Mouse (Mus musculus): ENCODE results near the gene Slc7a11.

Slc7a11 gene

DNA sequence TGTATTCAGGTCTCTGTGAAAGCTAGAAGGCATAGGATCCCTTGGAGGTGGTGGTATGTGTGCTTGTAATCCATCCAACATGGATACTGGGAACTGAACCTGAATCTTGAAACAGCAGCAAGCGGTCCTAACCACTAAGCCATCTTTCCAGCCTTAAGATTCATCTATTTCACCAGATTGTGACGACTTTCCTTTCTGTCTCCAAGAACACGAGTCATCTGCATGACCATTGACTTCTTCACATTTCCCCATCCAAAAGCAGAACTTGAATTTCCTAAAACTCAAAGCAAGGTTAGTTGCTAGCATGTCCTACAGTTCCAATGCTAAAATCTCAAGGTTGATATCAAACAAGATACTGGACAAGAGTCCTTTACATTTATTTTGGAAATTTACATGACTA lies 37.5 kb downstream of the Slc7a11 start:
- in situ Hi-C loops (cut with MseI, MboI) = no loop called here

DNA sequence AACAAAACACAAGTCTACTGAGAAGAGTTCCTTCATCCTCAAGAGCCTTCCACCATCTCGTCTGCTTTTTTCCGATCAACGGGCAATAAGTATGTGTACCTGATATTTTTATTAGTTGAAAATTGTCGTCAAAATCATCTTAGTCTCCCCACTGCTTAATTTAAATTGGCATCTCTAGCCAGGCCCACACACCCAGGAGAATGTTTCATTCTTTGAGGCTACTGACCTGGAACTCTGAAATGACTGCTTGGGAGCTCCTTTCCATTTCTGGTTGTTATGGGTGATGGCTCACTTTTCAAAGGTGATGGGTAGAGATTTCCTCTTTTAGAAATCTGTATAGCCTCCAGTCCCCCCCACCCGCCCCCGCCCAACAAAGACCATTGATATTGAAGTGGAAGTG lies 54.6 kb downstream of the Slc7a11 start:
- in situ Hi-C loops (cut with MseI, MboI) = no loop called here

DNA sequence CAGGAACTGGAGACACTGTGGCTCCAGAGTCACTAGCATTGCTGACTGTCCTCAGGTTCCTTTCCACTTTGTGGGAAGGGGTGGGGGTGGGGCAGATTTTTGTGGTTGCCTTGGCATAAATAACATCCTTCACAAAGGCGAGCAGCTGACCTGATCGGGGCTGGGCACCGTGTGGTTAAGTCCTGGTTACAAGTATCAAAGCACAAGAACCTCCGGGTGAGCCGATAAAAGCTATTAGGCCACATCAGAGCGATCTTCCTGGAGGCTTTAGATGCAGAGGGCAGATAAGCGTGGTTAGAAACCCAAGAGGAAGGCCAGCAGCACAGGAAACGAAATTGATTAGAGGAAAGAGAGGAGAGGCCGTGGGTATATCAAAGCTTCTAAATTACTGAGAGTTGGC lies 55.1 kb downstream of the Slc7a11 start:
- in situ Hi-C loops (cut with MseI, MboI) = no loop called here

DNA sequence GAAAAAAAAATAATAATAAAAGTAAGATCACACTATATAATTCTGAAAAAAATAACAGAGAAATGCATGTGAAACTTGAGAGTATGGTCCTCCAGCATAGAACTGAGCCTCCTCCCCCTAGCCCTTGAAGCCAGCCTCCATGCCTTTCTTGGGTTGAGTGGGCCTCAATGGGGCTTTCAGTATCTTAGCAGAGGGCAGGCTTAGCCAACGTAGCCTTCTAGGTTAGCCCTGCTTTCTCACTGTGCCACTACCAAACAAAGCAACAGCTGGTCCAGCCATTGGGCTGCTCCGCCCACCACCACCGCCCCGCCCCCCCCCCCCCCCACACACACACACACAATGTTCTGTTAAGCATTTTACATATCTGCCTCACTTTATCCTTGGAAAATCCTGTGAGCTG lies 56.1 kb downstream of the Slc7a11 start:
- in situ Hi-C loops (cut with MseI, MboI) = no loop called here

DNA sequence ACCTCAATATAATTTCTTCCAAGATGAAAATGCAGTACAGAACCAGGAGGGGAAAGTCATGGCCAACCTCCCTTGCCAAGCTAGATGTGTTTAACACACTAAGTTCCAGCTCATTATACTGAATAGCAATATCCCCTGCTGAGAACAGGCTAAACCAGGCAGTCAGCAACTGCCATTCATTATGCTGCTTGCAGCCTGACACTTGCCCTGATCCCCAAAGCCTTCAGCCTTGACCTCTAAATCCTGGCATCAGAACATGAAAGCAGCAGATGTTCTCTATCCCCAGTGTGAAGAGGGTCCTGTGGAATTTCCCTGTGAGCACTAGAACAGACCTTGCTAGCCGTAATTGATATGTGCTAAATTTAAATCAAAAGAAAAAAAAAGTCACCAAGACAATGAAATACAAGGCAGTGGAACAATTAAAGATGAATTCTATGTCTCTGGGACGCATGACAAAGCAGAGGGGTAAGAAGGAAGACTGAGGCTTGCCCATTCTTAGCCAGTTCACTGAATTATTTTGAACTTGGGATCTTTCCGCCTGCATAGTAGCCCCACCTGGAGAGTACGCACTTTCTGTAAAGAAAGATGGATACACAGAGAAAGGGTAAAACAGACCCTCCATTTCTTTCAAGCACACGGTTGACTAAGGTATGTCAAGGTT lies 56.7 kb downstream of the Slc7a11 start:
- in situ Hi-C loops (cut with MseI, MboI) = no loop called here

DNA sequence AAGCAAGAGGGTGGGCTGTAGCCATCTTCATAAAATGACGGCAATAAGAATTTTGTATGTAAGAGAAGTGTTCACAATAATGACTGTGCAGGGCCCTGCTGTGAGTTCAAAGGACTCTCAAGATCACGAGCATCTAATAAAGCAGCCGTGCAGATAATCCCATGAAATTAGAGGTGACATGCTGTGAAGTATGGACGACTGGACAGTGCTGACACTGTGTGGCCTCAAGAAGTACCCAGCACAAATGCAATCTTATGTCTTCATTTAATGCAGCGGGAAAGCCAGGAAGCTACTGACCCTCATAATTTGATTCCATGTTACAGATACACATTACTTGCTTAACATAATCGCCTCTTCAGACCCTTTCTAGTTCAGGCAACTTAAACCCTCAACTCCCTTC lies 57.3 kb downstream of the Slc7a11 start:
- in situ Hi-C loops (cut with MseI, MboI) = no loop called here

DNA sequence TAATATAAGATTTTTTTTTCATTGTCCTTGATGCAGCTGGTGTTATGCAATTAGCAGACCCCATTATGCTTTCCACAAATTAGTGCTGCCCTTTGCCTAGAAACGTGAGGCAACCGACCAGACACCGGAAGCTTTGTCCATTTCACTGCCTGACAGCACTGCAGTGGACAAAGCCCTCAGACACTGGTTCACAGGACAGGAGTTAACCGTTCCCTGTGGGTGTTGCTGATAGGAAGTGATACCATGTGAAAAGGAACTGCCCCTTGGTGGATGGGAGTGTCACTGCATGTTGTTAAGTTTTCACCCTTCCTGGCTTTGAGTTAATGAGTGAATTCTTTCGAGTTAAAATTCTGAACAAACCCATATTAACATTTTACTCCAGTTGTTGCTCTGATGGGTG lies 60.7 kb downstream of the Slc7a11 start:
- in situ Hi-C loops (cut with MseI, MboI) = no loop called here

DNA sequence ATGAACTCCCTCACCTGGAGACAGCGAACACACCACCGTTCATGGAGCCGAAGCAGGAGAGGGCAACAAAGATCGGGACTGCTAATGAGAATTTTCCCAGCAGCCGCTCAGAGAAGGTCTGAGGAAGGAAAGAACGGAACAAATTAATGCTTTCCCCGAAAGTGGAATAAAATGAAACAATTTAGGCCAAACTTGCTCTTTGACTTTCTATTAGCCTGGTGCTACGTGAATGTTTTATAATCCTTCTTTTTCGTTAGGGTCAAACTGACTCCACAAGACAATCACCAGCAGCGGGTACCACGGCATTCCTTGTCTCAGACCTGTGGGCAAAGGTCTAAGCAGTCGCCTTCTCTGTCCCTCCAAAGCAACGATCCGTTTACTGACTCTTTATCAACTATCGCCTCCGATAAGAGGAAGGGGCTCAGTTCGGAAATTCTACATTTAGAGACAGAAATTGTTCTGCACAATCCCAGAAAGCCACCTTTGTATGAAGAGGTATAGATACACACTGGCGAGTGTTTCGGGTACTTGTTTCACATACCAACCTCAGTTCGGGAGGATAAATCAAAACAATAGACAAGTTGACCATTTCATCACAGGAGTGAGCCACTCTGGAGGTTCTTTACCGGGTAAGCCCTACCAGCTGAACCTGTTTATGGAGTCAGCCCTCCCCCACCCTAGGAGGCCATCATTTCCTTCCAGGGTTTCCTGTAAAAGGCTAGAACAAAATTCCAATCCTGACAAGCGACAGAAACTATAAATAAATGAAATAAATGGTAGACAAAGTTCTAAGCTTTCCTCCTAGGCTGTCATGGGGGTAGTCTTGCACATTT lies 61.3 kb downstream of the Slc7a11 start:
- in situ Hi-C loops (cut with MseI, MboI) = no loop called here

DNA sequence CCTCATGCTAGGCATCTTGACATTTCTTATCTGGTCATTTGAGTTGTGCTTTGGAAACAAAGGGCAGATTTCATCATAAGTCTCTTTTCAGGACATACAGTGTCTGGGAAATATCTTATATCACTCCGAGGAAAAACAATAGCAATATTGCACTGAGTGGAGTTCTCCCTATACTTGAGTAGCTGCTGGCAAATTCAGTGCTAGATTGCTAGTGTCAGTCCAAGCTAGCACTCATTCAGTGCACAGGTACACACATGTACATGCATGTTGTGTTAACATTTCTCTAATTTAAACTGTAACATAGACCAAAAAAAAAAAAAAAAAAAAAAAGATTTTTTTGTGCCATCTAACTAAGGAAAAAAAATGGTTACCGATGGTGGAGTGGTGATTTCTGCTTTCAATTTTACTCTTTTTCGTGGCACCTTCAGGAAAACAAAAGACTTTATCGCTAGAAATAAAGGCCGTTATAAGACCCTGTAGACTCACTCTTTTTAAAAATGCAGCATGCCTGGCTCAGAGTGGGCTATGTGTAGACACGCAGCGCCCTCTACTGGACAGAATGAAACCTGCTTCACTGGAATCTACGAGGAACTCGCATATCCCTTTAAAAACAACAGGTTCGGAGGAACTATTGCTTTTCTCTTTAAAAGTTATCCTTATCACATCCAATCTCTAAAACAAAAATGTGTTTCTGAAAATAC lies 62.1 kb downstream of the Slc7a11 start:
- in situ Hi-C loops (cut with MseI, MboI) = no loop called here

DNA sequence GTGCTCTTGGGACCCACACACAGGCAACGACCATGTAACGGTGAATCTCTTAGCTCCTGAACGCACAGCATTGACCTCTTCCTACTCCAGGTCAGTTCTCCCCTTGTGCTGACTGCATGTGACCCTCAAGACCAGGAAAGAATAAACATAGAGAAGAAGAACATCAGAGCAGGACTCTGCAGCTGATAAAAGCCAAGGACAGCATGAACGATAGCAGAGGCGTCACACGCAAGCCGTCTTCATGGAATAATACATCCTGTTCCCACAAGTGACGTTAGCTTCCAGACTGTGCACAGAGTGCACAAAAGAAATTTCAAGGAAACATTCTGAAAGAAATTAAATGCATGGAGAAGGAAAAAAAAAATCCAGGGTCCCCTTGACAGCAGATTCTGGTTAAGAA lies 63.5 kb downstream of the Slc7a11 start:
- in situ Hi-C loops (cut with MseI, MboI) = no loop called here

DNA sequence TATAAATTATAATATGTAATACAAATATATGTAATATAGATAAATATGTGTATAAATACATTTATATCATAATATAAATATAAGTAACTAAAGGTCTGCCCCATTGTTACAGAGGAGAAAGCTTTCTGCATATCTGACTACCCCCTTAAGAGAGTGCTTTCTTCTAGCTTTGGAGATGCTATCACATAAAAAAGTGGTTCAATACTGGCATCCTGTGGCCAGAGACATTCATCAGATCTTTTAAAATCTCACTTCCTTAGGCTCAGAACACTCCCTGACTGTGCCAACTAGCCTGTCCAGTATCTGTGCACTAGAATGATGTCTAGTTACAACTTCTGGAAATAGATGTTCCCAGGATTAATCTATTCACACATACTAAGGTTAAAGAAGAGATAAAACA lies 67.9 kb downstream of the Slc7a11 start:
- in situ Hi-C loops (cut with MseI, MboI) = no loop called here

DNA sequence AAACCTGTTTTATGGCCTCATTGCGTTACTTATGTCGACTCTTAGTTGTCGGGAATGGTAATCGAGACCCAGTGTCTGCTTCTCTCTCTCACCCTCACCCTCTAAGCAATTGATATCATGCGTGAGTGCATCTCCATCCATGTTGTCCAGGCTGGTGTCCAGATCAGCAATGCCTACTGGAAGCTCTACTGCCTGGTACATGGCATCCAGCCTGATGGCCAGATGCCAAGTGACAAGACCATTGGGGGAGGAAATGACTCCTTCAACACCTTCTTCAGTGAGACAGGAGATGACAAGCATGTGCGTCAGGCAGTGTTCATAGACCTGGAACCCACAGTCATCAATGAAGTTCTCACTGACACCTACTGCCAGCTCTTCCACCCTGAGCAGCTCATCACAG lies 73.6 kb downstream of the Slc7a11 start:
- in situ Hi-C loops (cut with MseI, MboI) = no loop called here

DNA sequence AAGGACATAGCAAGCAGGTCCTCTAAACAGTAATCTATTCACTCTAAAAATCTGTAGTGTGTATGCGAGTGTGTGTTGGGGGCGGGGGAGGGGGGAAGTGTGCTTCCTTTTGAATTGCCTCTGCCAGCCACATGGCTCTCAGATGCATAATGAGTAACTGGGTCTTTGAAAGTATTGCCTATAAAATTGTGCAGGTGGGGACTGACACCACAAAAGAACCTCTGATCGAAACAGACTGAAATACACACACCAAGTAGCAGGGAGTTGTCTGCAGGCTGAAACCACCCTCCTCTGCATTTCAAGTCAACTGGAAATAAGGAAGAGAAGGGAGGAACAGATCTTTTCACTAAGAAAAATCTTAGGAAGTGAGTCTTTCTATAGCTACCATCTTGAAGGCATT lies 76.2 kb downstream of the Slc7a11 start:
- in situ Hi-C loops (cut with MseI, MboI) = no loop called here

DNA sequence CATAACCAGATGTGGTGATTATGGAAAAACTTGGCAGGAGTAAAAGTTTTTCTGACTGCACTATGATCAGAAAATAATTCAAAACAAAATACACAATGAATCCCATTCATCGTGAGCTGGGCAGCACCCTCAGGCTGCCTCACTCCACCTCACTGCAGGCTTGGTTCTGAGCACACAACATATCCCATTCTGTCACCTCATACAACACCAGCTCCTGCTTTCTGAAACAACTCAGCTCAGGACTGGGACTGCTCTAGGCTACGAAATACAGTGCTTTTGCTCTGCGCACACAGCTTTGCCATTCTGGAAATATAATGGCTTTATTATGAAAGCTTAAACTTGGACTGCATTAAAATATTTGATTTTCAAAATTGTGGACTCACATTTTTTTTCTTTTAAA lies 79.8 kb downstream of the Slc7a11 start:
- in situ Hi-C loops (cut with MseI, MboI) = no loop called here

DNA sequence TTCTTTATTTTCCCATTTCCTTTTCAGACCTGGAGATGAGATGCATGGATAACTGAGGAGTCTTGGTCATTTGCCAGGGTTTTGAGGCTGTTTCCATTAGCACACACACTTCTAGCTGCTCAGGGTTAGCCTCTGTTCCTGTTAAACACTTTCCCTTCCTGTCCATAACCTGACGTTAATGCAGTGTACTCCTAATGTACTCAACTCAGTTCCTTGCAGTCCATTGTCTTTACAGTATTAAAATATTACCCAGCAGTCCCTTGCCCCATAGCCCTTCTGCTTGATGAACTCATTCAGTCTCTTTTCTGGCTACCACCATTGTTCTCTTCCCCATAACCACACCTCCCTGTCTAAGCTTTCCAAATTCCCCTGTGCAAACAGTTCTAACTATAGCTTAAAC lies 96.3 kb downstream of the Slc7a11 start:
- in situ Hi-C loops (cut with MseI, MboI) = no loop called here

DNA sequence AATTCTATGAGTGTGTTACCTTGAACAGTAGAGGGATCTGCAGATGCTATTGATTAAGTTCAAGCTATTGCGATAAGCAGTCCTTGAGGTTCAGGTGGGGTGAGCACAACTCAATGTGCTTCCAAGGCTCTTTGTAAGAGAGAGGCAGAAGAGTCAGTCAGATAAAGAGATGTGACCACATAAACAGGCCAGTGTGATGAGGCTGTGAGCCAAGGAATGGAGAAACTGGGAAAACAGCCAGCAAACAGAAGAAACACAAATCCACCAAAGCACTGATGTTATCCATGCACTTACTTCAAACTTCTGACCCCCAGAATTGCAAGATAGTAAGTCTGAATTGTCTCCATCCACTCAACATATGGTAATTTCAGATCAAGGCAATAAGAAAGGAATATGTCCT lies 99.0 kb downstream of the Slc7a11 start:
- in situ Hi-C loops (cut with MseI, MboI) = no loop called here

DNA sequence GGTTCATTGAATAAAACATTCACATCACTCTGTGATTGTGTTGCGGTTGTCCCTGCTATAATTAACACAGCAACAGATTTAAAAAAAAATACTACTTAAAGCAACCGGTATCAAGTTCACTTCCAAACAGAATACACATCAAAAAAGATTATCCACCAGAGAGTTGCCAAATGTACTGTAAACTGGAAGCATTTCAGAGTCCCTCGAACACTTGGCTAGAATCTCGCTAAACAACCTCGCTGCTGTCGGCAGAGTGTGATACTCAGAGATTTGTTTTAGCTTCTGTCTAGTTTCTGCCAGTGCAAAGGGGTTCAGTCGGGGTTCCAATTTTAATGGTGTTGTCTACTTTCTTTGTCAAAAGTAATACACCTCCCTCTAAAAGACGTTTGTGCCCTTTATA lies 118.9 kb downstream of the Slc7a11 start:
- in situ Hi-C loops (cut with MseI, MboI) = no loop called here

DNA sequence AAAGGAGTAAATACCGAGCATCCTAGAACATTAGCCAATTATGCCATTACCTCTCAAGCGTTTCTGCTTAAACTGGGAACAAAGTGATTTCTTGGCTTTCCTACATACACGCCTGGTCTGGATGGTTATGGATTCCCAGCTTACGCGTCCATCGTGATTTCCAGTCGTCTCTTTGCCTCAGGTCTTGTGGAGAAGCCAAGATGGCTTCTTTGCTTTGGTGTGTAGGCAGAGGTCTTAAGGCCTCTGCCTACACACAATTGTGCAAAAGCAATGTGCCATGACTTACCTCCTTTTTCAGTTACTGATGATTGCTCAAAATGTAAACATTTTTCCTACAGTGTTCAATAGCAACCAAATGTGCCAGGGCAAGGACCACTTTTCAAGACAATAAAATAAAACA lies 119.5 kb downstream of the Slc7a11 start:
- in situ Hi-C loops (cut with MseI, MboI) = no loop called here

DNA sequence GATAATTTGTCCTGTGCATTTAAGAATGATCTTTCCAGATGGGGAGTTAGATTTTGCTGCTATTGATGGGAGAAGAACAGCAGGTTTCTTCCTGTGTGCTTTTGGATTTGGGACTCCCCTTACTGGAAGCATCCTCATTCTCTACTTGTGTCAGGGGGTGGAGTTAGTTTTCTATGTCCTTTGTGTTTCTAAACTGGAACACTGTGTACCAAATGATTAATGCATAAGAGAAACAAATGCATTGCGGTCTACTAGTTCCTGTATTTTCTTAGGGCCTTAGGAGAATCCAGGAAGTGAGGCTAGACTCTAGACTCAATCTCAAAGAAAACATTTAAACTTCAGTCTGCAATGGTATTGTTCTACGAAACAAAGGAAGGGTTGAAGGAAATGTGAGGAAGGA lies 122.6 kb downstream of the Slc7a11 start:
- in situ Hi-C loops (cut with MseI, MboI) = no loop called here

DNA sequence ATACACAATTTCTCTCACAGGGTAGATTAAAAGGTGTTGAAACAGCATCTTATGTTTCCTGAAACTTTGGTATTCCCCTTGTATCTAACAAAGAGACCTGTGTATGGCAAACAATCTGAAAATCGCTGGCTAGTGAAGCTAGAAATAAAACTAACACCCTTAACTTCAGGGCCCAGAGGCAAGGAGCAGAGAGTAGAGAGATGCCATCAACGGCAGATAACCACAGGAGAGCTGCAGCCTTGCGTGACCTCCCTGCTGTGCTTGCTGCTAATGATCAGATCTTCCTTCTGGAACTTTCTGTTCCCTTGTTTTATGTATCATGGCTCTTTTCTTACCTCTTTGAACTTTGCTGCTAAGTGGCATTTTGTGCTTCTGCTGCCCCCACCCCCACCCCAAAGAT lies 125.3 kb downstream of the Slc7a11 start:
- in situ Hi-C loops (cut with MseI, MboI) = no loop called here

DNA sequence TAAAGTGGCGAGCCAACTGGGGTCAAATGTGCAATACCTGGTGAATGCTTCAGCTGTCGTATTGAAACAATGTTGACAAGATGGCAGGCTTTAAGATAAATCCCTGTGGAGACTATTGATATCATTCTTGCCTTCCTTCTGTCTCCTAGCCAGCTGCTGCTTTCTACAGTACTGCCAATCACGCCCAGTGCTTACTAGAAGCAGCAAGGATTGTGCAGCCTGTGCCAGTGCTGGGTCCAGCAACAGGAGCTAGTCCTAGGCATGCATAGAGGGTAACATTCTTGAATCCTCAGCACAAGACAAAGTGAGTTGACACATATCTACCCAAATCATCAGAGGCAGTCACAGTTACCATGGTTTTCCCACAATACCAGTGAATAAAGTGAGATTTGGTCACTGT lies 129.6 kb downstream of the Slc7a11 start:
- in situ Hi-C loops (cut with MseI, MboI) = no loop called here

All from mouse trophoblast stem cell (cell line).